Mouse (Mus musculus) neural tube, embryonic 14.5 days (tissue): Measurements from ENCODE around the gene Zfp710. TPM values are rescaled to one million over a fixed set of nuclear protein-coding genes. Genes with fewer than 3 reads are reported as not detected.
A peak's percentile ranks its signal among the peaks of the same experiment; 100 is the strongest.

Source experiments
- ATAC-seq: fragments of 200-750 bp; cut with Nextera tagmentation; 2 replicates; pipeline ENCODE4 v1.8.0; 2017; ENCODE audit warnings: low read depth, mild to moderate bottlenecking, moderate TSS enrichment, moderate library complexity
- H3K27ac ChIP-seq: fragments of 300-500 bp; sonication (generic); 2 replicates; pipeline ENCODE4 v1.5.1; 2014; ENCODE audit warnings: low read depth, mild to moderate bottlenecking, control low read depth, low read length, moderate library complexity, mixed read lengths
- H3K27me3 ChIP-seq: fragments of 300-500 bp; sonication (generic); 2 replicates; pipeline ENCODE4 v1.6.1; 2014; ENCODE audit warnings: low read length; ENCODE audit not compliant: control insufficient read depth, insufficient read depth
- H3K36me3 ChIP-seq: fragments of 300-500 bp; sonication (generic); 2 replicates; pipeline ENCODE4 v1.6.1; 2014; ENCODE audit warnings: low read length, mixed read lengths; ENCODE audit not compliant: control insufficient read depth, insufficient read depth
- H3K4me1 ChIP-seq: fragments of 300-500 bp; sonication (generic); 2 replicates; pipeline ENCODE4 v1.6.1; 2014; ENCODE audit warnings: low read length; ENCODE audit not compliant: control insufficient read depth, insufficient read depth
- H3K4me2 ChIP-seq: fragments of 300-500 bp; sonication (generic); 2 replicates; pipeline ENCODE4 v1.6.1; 2014; ENCODE audit warnings: mild to moderate bottlenecking, low read depth, low read length, control low read depth
- H3K4me3 ChIP-seq: fragments of 300-500 bp; sonication (generic); 2 replicates; pipeline ENCODE4 v1.5.1; 2014; ENCODE audit warnings: low read depth, low read length, control low read depth, mixed read lengths
- H3K9ac ChIP-seq: fragments of 300-500 bp; sonication (generic); replicated peaks from 2 replicates; pipeline ENCODE4 v1.6.1; 2014; ENCODE audit warnings: low read depth, mild to moderate bottlenecking, control low read depth, low read length, mixed read lengths
- H3K9me3 ChIP-seq: fragments of 300-500 bp; sonication (generic); 2 replicates; pipeline ENCODE4 v1.6.1; 2016; ENCODE audit warnings: low read length; ENCODE audit not compliant: control insufficient read depth
- WGBS: fragments of 180-500 bp; shearing (Covaris S2); extraction: QIAGEN DNeasy Blood & Tissue Kit; methylation state at CpG from one replicate; pipeline ENCODE4 v1.1.7; 2014; 5-methylcytosine and 5-hydroxymethylcytosine counted together
- polyA plus RNA-seq: library from polyadenylated mRNA; unstranded; fragments of >200 nt; fragmentation: Nextera tagmentation; extraction: Ambion mirVana; gene quantifications from 2 replicates; pipeline ENCODE4 v1.2.1, GENCODE M21; 2014

Zfp710 gene
- polyA plus RNA-seq, 1 experiment from 2014 or later: 14.1 TPM

GRCm38 (mm10) chr7:80031478-80031877, 6.9 kb downstream of the Zfp710 start:
- 18% methylated on average over 10 of the region's 10 CpGs for WGBS
- no peak overlapping the region for H3K9ac ChIP-seq
- peaks cover 18% of the 10 kb centered on the region for H3K4me1 ChIP-seq

GRCm38 (mm10) chr7:80032216-80033052, 7.8 kb downstream of the Zfp710 start:
- H3K27ac ChIP-seq: no peak overlapping the region
- no peaks in the 10 kb centered on the region for H3K9me3 ChIP-seq
- H3K4me3 ChIP-seq: no peak overlapping the region
- peaks cover 18% of the 10 kb centered on the region for H3K4me1 ChIP-seq
- no peak overlapping the region for H3K4me2 ChIP-seq
- H3K9ac ChIP-seq: no peak overlapping the region
- H3K36me3 ChIP-seq: no peaks in the 10 kb centered on the region
- 54% methylated on average over 10 of the region's 10 CpGs for WGBS
- ATAC-seq: no peak
- no peaks in the 10 kb centered on the region for H3K27me3 ChIP-seq

More at GRCm38 (mm10) chr7:80031478-80031877, 6.9 kb downstream of the Zfp710 start:
- no peak overlapping the region for H3K4me3 ChIP-seq
- H3K36me3 ChIP-seq: no peaks in the 10 kb centered on the region
- ATAC-seq: no peak
- no peak overlapping the region for H3K4me2 ChIP-seq
- H3K9me3 ChIP-seq: no peaks in the 10 kb centered on the region
- H3K27me3 ChIP-seq: no peaks in the 10 kb centered on the region
- no peak overlapping the region for H3K27ac ChIP-seq

GRCm38 (mm10) chr7:80033064-80033717, 8.6 kb downstream of the Zfp710 start:
- no peaks in the 10 kb centered on the region for H3K9me3 ChIP-seq
- no peak for ATAC-seq
- H3K4me1 ChIP-seq: peaks cover 10% of the 10 kb centered on the region
- no peaks in the 10 kb centered on the region for H3K27me3 ChIP-seq
- H3K36me3 ChIP-seq: no peaks in the 10 kb centered on the region
- H3K9ac ChIP-seq: no peak overlapping the region
- H3K4me2 ChIP-seq: no peak overlapping the region
- WGBS: 86% methylated on average over 9 of the region's 9 CpGs
- H3K27ac ChIP-seq: no peak overlapping the region
- H3K4me3 ChIP-seq: no peak overlapping the region

- Histone ChIP-seq H3K9me3 (no peaks in the 10 kb centered on the region), H3K4me3 (no peak overlapping the region), H3K27me3 (no peaks in the 10 kb centered on the region), H3K4me2 (no peak overlapping the region), H3K4me1 (peaks cover 7% of the 10 kb centered on the region; the same call in 1 of the 2 replicates), H3K36me3 (no peaks in the 10 kb centered on the region), H3K9ac (no peak overlapping the region), H3K27ac (no peak overlapping the region)
- ATAC-seq: no peak
- 83% methylated on average over 9 of the region's 9 CpGs for WGBS
Observed at GRCm38 (mm10) chr7:80033771-80034170, 9.2 kb downstream of the Zfp710 start.

DNA sequence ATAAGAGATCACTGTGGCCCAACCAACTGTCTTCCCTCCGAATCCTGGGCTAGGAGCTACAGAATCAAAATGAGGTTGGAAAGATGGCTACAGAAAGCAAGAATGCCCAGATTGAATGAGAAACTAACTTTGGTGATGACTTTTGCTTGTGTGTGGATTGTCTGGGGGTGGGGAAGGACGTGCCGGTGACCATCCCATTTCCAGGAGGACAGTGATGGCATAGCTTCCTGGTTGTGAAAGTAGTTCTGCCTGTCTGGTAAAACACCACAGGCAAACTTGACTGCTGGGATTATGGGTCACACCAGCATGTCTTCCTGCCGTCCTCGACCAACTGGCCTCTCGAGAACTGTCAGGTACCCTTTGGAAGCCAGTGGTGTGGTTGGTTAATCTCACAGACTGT, 10.5 kb downstream of the Zfp710 start:
- Histone ChIP-seq H3K4me2 (no peak overlapping the region), H3K36me3 (no peaks in the 10 kb centered on the region), H3K9me3 (no peaks in the 10 kb centered on the region), H3K9ac (no peak overlapping the region), H3K4me1 (peaks cover 7% of the 10 kb centered on the region; the same call in 1 of the 2 replicates), H3K27ac (no peak overlapping the region), H3K27me3 (no peaks in the 10 kb centered on the region), H3K4me3 (no peak overlapping the region)
- 72% methylated on average over 6 of the region's 6 CpGs for WGBS
- no peak for ATAC-seq

- H3K27me3 ChIP-seq: no peaks in the 10 kb centered on the region
- ATAC-seq: no peak
- H3K4me2 ChIP-seq: no peak overlapping the region
- H3K36me3 ChIP-seq: no peaks in the 10 kb centered on the region
- H3K9me3 ChIP-seq: no peaks in the 10 kb centered on the region
- H3K9ac ChIP-seq: 0 out of 2 replicates have a peak overlapping the region, but pooled peaks have one; percentile 3
- WGBS: 61% methylated on average over 4 of the region's 4 CpGs
- no peak overlapping the region for H3K27ac ChIP-seq
- peaks cover 7% of the 10 kb centered on the region; the same call in 1 of the 2 replicates for H3K4me1 ChIP-seq
- no peak overlapping the region for H3K4me3 ChIP-seq
Observed at GRCm38 (mm10) chr7:80035748-80036147, 11.1 kb downstream of the Zfp710 start.

DNA sequence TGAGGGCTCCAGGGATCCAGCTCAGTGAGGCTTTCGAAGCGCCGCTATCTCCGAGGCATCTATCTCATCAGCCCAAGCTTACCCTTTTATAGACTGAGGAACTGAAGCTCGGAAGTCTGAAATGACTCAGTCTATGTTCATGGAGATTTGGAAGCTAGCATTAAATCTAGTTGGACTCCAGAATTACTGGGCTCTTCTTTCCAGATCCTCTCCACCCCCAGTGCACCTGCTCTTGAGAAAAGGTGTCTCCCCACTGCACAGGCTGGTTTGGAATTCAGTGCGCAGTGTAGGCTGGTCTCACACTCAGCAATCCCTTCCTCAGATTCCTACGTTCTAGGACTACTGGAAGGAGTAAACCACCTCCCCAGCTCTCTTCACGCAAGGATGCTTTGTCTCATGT, 15.1 kb downstream of the Zfp710 start:
- Histone ChIP-seq H3K27ac (no peak overlapping the region), H3K27me3 (no peaks in the 10 kb centered on the region), H3K36me3 (no peaks in the 10 kb centered on the region), H3K4me3 (no peak overlapping the region), H3K9ac (no peak overlapping the region), H3K4me1 (0 out of 2 replicates have a peak, but pooled peaks cover under 1% of the 10 kb centered on the region), H3K9me3 (no peaks in the 10 kb centered on the region), H3K4me2 (no peak overlapping the region)
- no peak for ATAC-seq
- WGBS: 93% methylated on average over 8 of the region's 8 CpGs

DNA sequence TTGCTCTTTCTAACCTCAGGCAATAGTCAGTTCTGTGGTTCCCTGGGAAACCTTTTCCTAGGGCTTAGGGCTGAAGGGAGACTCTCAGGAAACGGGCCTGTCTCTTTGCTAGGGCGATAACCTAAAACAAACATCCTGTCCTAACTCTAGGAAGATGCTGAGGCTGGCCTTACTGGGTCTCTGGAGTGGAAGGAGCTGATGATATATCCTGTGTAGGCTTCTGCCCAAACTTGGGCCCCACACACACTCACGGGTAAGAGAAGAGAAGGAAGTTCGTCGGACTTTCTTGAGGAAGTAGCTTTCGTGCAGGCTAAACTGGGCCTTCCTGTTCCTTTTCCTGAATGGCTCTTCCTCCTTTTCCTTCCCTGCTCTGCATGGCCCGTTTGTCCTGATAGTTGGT, 19.6 kb downstream of the Zfp710 start:
- WGBS: 71% methylated on average over 7 of the region's 7 CpGs
- Histone ChIP-seq H3K27ac (no peak overlapping the region), H3K9me3 (no peaks in the 10 kb centered on the region), H3K4me3 (no peak overlapping the region), H3K36me3 (no peaks in the 10 kb centered on the region), H3K9ac (no peak overlapping the region), H3K27me3 (no peaks in the 10 kb centered on the region), H3K4me1 (no peaks in the 10 kb centered on the region), H3K4me2 (no peak overlapping the region)
- ATAC-seq: no peak

DNA sequence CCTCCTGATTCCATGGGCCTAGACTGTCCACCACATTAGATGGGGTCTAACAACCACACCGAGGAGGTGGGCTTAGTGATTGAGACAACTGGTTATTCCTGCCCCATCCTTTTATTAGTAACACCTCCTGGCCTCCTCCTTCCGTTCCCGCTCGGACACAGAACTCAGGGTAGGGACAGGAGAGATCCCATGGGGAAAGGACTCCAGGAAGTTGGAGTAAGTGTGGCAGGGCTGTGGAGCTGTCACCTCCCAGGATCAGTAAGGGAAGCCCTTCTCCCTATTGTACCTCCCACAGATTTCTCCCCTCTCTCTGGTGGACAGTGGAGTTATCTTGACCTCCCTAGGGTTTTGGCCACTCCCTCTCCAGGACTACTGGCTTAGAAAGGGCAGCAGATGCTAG, 22.4 kb downstream of the Zfp710 start:
- Histone ChIP-seq H3K4me2 (no peak overlapping the region), H3K36me3 (no peaks in the 10 kb centered on the region), H3K9me3 (no peaks in the 10 kb centered on the region), H3K4me1 (no peaks in the 10 kb centered on the region), H3K27ac (no peak overlapping the region), H3K27me3 (no peaks in the 10 kb centered on the region), H3K9ac (no peak overlapping the region), H3K4me3 (no peak overlapping the region)
- WGBS: 82% methylated on average over 4 of the region's 4 CpGs
- ATAC-seq: no peak
